Mouse (Mus musculus) cortical plate, adult 2 months (tissue): ENCODE measurements around the gene Rab43.

ENCODE experiments used
- CTCF ChIP-seq: fragments of 200-500 bp; IDR thresholded peaks from 2 replicates; pipeline ENCODE4 v1.5.1; 2011; ENCODE audit warnings: mild to moderate bottlenecking, control low read depth, low read length; ENCODE audit not compliant: insufficient read depth; ENCODE audit errors: extremely low read depth
- POLR2A ChIP-seq: fragments of 200-500 bp; IDR thresholded peaks from 2 replicates; pipeline ENCODE4 v1.6.1; 2011; ENCODE audit warnings: mild to moderate bottlenecking, low read length, control low read depth; ENCODE audit not compliant: insufficient read depth; ENCODE audit errors: extremely low read depth

GRCm38 (mm10) chr6:87759850-87760249 lies 52.1 kb downstream of the Rab43 start:
- TF ChIP-seq CTCF (no peak), POLR2A (no peak)
